Mouse (Mus musculus) retina, postnatal 1 day (tissue): ENCODE measurements around the gene 3830417A13Rik.

Experiments
- DNase-seq: peaks from one replicate; pipeline ENCODE4 v3.0.0-alpha.2; 2012

3830417A13Rik gene

GRCm38 (mm10) chrX:64173248-64173647 lies at the start of gene 3830417A13Rik:
3830417A13Rik (plus strand) TSS chrX:64173548.
- DNase-seq, result no peak

GRCm38 (mm10) chrX:64152098-64152497 lies 21.2 kb upstream of the 3830417A13Rik start, which contains the start of gene Gm6760:
Gm6760 (minus strand) TSS chrX:64152198.
- no peak for DNase-seq

DNA sequence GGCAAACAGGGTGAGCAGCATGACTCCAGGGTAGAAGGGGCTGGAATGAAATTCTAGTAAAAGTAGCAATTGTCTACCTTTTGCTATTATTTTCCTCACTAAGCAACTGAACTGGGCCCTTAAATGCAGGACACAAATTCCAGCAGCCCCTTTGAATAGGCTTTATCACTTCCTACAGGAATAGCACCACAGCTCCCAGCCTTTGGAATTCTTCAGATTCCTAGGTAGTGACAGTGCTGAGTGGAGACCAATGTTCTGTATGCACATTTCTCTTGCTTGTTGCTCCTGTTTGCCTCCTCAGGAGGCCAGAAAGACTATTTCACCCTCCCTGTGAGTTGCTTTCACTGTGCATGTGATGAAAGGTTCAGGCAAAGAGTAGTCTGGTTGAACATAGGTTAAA lies 7.9 kb downstream of the 3830417A13Rik start:
- DNase-seq, result no peak
